Mouse (Mus musculus) kidney, postnatal 0 days (tissue): Measurements from ENCODE around the gene Lamp1. TPM values are rescaled to one million over a fixed set of nuclear protein-coding genes. Genes with fewer than 3 reads are reported as not detected.

Experiments used
- ATAC-seq: fragments of 200-750 bp; cut with Nextera tagmentation; replicated peaks from 2 replicates; pipeline ENCODE4 v1.8.0; 2017; ENCODE audit warnings: low read depth, moderate number of reproducible peaks, moderate TSS enrichment, moderate library complexity; ENCODE audit not compliant: low FRiP score
- DNase-seq: peaks from one replicate; pipeline ENCODE4 v3.0.0-alpha.2; 2016; ENCODE audit warnings: low spot score
- H3K27ac ChIP-seq: fragments of 300-500 bp; sonication (generic); 2 replicates; pipeline ENCODE4 v1.5.1; 2014; ENCODE audit warnings: mild to moderate bottlenecking
- H3K27me3 ChIP-seq: fragments of 300-500 bp; sonication (generic); 2 replicates; pipeline ENCODE4 v1.6.1; 2014; ENCODE audit warnings: low read length, mixed read lengths; ENCODE audit not compliant: insufficient read depth
- H3K36me3 ChIP-seq: fragments of 300-500 bp; sonication (generic); 2 replicates; pipeline ENCODE4 v1.6.1; 2014; ENCODE audit warnings: low read length, mixed read lengths; ENCODE audit not compliant: insufficient read depth
- H3K4me1 ChIP-seq: fragments of 300-500 bp; sonication (generic); replicated peaks from 2 replicates; pipeline ENCODE4 v1.6.1; 2014; ENCODE audit warnings: antibody characterized with exemption, low read length, mixed read lengths; ENCODE audit not compliant: insufficient read depth
- H3K4me2 ChIP-seq: fragments of 300-500 bp; sonication (generic); 2 replicates; pipeline ENCODE4 v1.6.1; 2014; ENCODE audit warnings: mild to moderate bottlenecking, low read length, moderate library complexity, mixed read lengths
- H3K4me3 ChIP-seq: fragments of 300-500 bp; sonication (generic); replicated peaks from 2 replicates; pipeline ENCODE4 v1.5.1; 2014; ENCODE audit warnings: low read depth, low read length
- H3K9ac ChIP-seq: fragments of 300-500 bp; sonication (generic); 2 replicates; pipeline ENCODE4 v1.6.1; 2014; ENCODE audit warnings: low read depth, low read length
- H3K9me3 ChIP-seq: fragments of 300-500 bp; sonication (generic); replicated peaks from 2 replicates; pipeline ENCODE4 v1.6.1; 2016; ENCODE audit warnings: low read length, inconsistent platforms, mixed read lengths
- CTCF ChIP-seq: IDR thresholded peaks from 2 replicates; pipeline ENCODE4 v1.5.1; 2016; ENCODE audit warnings: antibody characterized with exemption, low read depth, mild to moderate bottlenecking, moderate library complexity
- WGBS: fragments of 180-500 bp; shearing (Covaris S2); extraction: QIAGEN DNeasy Blood & Tissue Kit; methylation state at CpG from one replicate; pipeline ENCODE4 v1.1.7; 2014; 5-methylcytosine and 5-hydroxymethylcytosine counted together
- polyA plus RNA-seq: library from polyadenylated mRNA; unstranded; fragments of >200 nt; fragmentation: Nextera tagmentation; extraction: Ambion mirVana; gene quantifications from 2 replicates; pipeline ENCODE4 v1.2.1, GENCODE M21; 2015

Lamp1 gene
- polyA plus RNA-seq, 1 experiment from 2014 or later: 447 TPM

GRCm38 (mm10) chr8:13148476-13148875 lies 10.5 kb upstream of the Lamp1 start:
- no peaks in the 10 kb centered on the region for H3K27me3 ChIP-seq
- DNase-seq: no peak
- 81% methylated on average over 2 of the region's 2 CpGs for WGBS
- H3K4me2 ChIP-seq: no peak overlapping the region
- TF ChIP-seq CTCF: no peak
- no peak overlapping the region for H3K4me3 ChIP-seq
- ATAC-seq: no peak
- H3K4me1 ChIP-seq: no peaks in the 10 kb centered on the region
- no peaks in the 10 kb centered on the region for H3K9me3 ChIP-seq
- peaks cover 43% of the 10 kb centered on the region for H3K36me3 ChIP-seq
- no peak overlapping the region for H3K9ac ChIP-seq
- H3K27ac ChIP-seq: no peak overlapping the region

GRCm38 (mm10) chr8:13149287-13149686 lies 9.7 kb upstream of the Lamp1 start:
- Histone ChIP-seq H3K4me1 (no peaks in the 10 kb centered on the region), H3K4me2 (no peak overlapping the region), H3K9me3 (no peaks in the 10 kb centered on the region), H3K9ac (no peak overlapping the region), H3K4me3 (no peak overlapping the region), H3K36me3 (peaks cover 38% of the 10 kb centered on the region), H3K27me3 (no peaks in the 10 kb centered on the region), H3K27ac (no peak overlapping the region)
- peak; percentile 21; the same call in 1 of the 2 replicates for TF ChIP-seq CTCF
- no peak for ATAC-seq
- DNase-seq: no peak
- WGBS: 96% methylated on average over 2 of the region's 2 CpGs

GRCm38 (mm10) chr8:13149866-13150265 lies 9.1 kb upstream of the Lamp1 start:
- TF ChIP-seq CTCF: no peak
- no peaks in the 10 kb centered on the region for H3K27me3 ChIP-seq
- H3K4me1 ChIP-seq: no peaks in the 10 kb centered on the region
- H3K9me3 ChIP-seq: no peaks in the 10 kb centered on the region
- ATAC-seq (no peak), DNase-seq (no peak)
- WGBS: 56% methylated on average over 5 of the region's 5 CpGs
- no peak overlapping the region for H3K27ac ChIP-seq
- no peak overlapping the region for H3K4me3 ChIP-seq
- peaks cover 32% of the 10 kb centered on the region for H3K36me3 ChIP-seq
- H3K9ac ChIP-seq: no peak overlapping the region
- H3K4me2 ChIP-seq: no peak overlapping the region

GRCm38 (mm10) chr8:13150929-13151328 lies 8.0 kb upstream of the Lamp1 start:
- WGBS: 94% methylated on average over 2 of the region's 2 CpGs
- Histone ChIP-seq H3K36me3 (peaks cover 21% of the 10 kb centered on the region), H3K9ac (no peak overlapping the region), H3K9me3 (no peaks in the 10 kb centered on the region), H3K4me1 (no peaks in the 10 kb centered on the region), H3K27me3 (no peaks in the 10 kb centered on the region), H3K4me3 (no peak overlapping the region), H3K4me2 (no peak overlapping the region), H3K27ac (no peak overlapping the region)
- ATAC-seq (no peak), DNase-seq (no peak)
- no peak for TF ChIP-seq CTCF

- Histone ChIP-seq H3K27ac (no peak overlapping the region), H3K9ac (no peak overlapping the region), H3K27me3 (no peaks in the 10 kb centered on the region), H3K9me3 (no peaks in the 10 kb centered on the region), H3K4me1 (no peaks in the 10 kb centered on the region), H3K4me3 (no peak overlapping the region), H3K4me2 (no peak overlapping the region), H3K36me3 (peaks cover 5% of the 10 kb centered on the region; the same call in 1 of the 2 replicates)
- WGBS: 66% methylated on average over 9 of the region's 9 CpGs
- no peak for TF ChIP-seq CTCF
- DNase-seq (no peak), ATAC-seq (no peak)
Observed at GRCm38 (mm10) chr8:13154099-13154498, 4.9 kb upstream of the Lamp1 start.

- H3K4me1 ChIP-seq: peaks cover 4% of the 10 kb centered on the region; the same call in 1 of the 2 replicates
- TF ChIP-seq CTCF: no peak
- DNase-seq: no peak
Observed at GRCm38 (mm10) chr8:13155358-13155757, 3.6 kb upstream of the Lamp1 start.

GRCm38 (mm10) chr8:13156327-13157097 lies 2.4 kb upstream of the Lamp1 start:
- Histone ChIP-seq H3K4me1 (peaks cover 5% of the 10 kb centered on the region; the same call in 1 of the 2 replicates), H3K4me2 (no peak overlapping the region), H3K4me3 (no peak overlapping the region), H3K9me3 (no peaks in the 10 kb centered on the region), H3K27ac (no peak overlapping the region), H3K36me3 (no peaks in the 10 kb centered on the region), H3K9ac (no peak overlapping the region), H3K27me3 (no peaks in the 10 kb centered on the region)
- TF ChIP-seq CTCF: no peak
- DNase-seq: no peak
- ATAC-seq: no peak
- 77% methylated on average over 12 of the region's 12 CpGs for WGBS

More at GRCm38 (mm10) chr8:13155358-13155757, 3.6 kb upstream of the Lamp1 start:
- Histone ChIP-seq H3K4me2 (no peak overlapping the region), H3K9ac (no peak overlapping the region), H3K9me3 (no peaks in the 10 kb centered on the region), H3K4me3 (no peak overlapping the region), H3K27ac (no peak overlapping the region), H3K36me3 (no peaks in the 10 kb centered on the region), H3K27me3 (no peaks in the 10 kb centered on the region)
- ATAC-seq: no peak
- WGBS: 66% methylated on average over 9 of the region's 9 CpGs
